Comparison of ENCODE assay signal across 10 mouse cellular contexts in genomic region chr8:9971866-9972265, GRCm38 (mm10).
"Had no signal": no experiment of that assay in that cellular context is flagged by ENCODE, and none has a peak within 500 bp of the region (broad histone marks: within the 10 kb centered on the region; RNA-seq: fewer than 3 reads in every experiment).

No protein-coding gene starts in this region.

- ATAC-seq: liver, postnatal 0 days; lung, postnatal 0 days; midbrain, embryonic 13.5 days; midbrain, embryonic 15.5 days had no signal

- DNase-seq: liver, embryonic 13.5 days; liver, postnatal 0 days; lung, adult 2 months; lung, postnatal 14 days; lung, postnatal 36 days; right cerebral cortex, postnatal 14 days; spleen, adult 18-20 months had no signal
